Mouse (Mus musculus) frontal cortex, postnatal 36 days (tissue): ENCODE results near the gene Myct1.

ENCODE experiments used
- DNase-seq, 2 experiments: peaks; one replicate each; pipeline ENCODE4 v3.0.0; 2022; ENCODE audit warnings: low spot score in 2 of 2

Myct1 gene

GRCm38 (mm10) chr10:5593464-5593863, at the start of gene Myct1:
Gene Myct1 (plus strand): TSS chr10:5593775.
- no peak for DNase-seq

- no peak for DNase-seq
Measured at GRCm38 (mm10) chr10:5546428-5546827, 47.1 kb upstream of the Myct1 start.

GRCm38 (mm10) chr10:5547769-5548168, 45.8 kb upstream of the Myct1 start:
- no peak for DNase-seq

- no peak for DNase-seq
Measured at GRCm38 (mm10) chr10:5548651-5549050, 44.9 kb upstream of the Myct1 start.

- no peak for DNase-seq
Measured at GRCm38 (mm10) chr10:5549871-5550167, 43.8 kb upstream of the Myct1 start.

GRCm38 (mm10) chr10:5550168-5551021, 43.2 kb upstream of the Myct1 start:
- peak; percentile 70 to 76 for DNase-seq

GRCm38 (mm10) chr10:5551382-5551781, 42.2 kb upstream of the Myct1 start, which contains the start of gene Syne1:
Gene Syne1 (minus strand): TSS chr10:5551482.
- no peak for DNase-seq

GRCm38 (mm10) chr10:5554941-5555340, 38.6 kb upstream of the Myct1 start:
- peak in 1 of 2 experiments; percentile 39 for DNase-seq

- no peak for DNase-seq
Measured at GRCm38 (mm10) chr10:5558808-5559207, 34.8 kb upstream of the Myct1 start.

GRCm38 (mm10) chr10:5560526-5560925, 33.0 kb upstream of the Myct1 start:
- DNase-seq, result no peak

- no peak for DNase-seq
Measured at GRCm38 (mm10) chr10:5561706-5562105, 31.9 kb upstream of the Myct1 start.

GRCm38 (mm10) chr10:5568991-5569390, 24.6 kb upstream of the Myct1 start:
- peak in 1 of 2 experiments; percentile 21 for DNase-seq

- DNase-seq, result no peak
Measured at GRCm38 (mm10) chr10:5570059-5570458, 23.5 kb upstream of the Myct1 start.

- DNase-seq, result no peak
Measured at GRCm38 (mm10) chr10:5571332-5571731, 22.2 kb upstream of the Myct1 start.

GRCm38 (mm10) chr10:5573328-5573727, 20.2 kb upstream of the Myct1 start:
- DNase-seq, result no peak

- no peak for DNase-seq
Measured at GRCm38 (mm10) chr10:5591061-5591460, 2.5 kb upstream of the Myct1 start.

GRCm38 (mm10) chr10:5591996-5592395, 1.6 kb upstream of the Myct1 start:
- no peak for DNase-seq

GRCm38 (mm10) chr10:5594457-5594856, 882 bp downstream of the Myct1 start:
- DNase-seq, result no peak

- DNase-seq, result no peak
Measured at GRCm38 (mm10) chr10:5596559-5596958, 3.0 kb downstream of the Myct1 start.

- peak; percentile 68 to 89 for DNase-seq
Measured at GRCm38 (mm10) chr10:5600123-5600522, 6.5 kb downstream of the Myct1 start.

GRCm38 (mm10) chr10:5603512-5603911, 9.9 kb downstream of the Myct1 start:
- no peak for DNase-seq

GRCm38 (mm10) chr10:5604371-5604770, 10.8 kb downstream of the Myct1 start:
- DNase-seq, result no peak

GRCm38 (mm10) chr10:5608874-5609273, 15.3 kb downstream of the Myct1 start:
- DNase-seq, result no peak
